Comparison of ENCODE assay signal across 8 mouse cellular contexts in genomic region chr17:10317186-10317585, GRCm38 (mm10). TPM values are rescaled to one million over a fixed set of nuclear protein-coding genes. Genes with fewer than 3 reads are reported as not detected.
DNase-seq lines count a peak whose midpoint lies in the region; ATAC-seq and TF ChIP-seq lines count a peak whose summit lies in the region.

No protein-coding gene starts in this region.

- ATAC-seq in heart, postnatal 0 days (ENCODE audit: insufficient read depth, low read depth): no peak
- ATAC-seq in limb, embryonic 11.5 days (ENCODE audit: insufficient number of reproducible peaks, low FRiP score, low TSS enrichment, low read depth): no peak
- no peak for ATAC-seq in midbrain, embryonic 15.5 days (replicated peaks)

- 0 out of 2 replicates have a peak, but pooled peaks cover 3% of the 10 kb centered on the region for H3K36me3 ChIP-seq in heart, postnatal 0 days (replicated peaks; ENCODE audit: control insufficient read depth, insufficient read depth, low read length)
- no peaks in the 10 kb centered on the region for H3K36me3 ChIP-seq in limb, embryonic 11.5 days (ENCODE audit: control insufficient read depth, insufficient read depth, low read length)
- no peaks in the 10 kb centered on the region for H3K36me3 ChIP-seq in midbrain, embryonic 15.5 days (replicated peaks)

- WGBS in heart, postnatal 0 days: under 1% methylated on average over 4 of the region's 4 CpGs
- 14% methylated on average over 4 of the region's 4 CpGs for WGBS in limb, embryonic 11.5 days
- 0% methylated on average over 4 of the region's 4 CpGs for WGBS in midbrain, embryonic 15.5 days

- no peaks in the 10 kb centered on the region for H3K27me3 ChIP-seq in heart, postnatal 0 days (ENCODE audit: control insufficient read depth, insufficient read depth, low read length)
- H3K27me3 ChIP-seq in limb, embryonic 11.5 days (ENCODE audit: control insufficient read depth, insufficient read depth, low read length): no peaks in the 10 kb centered on the region
- H3K27me3 ChIP-seq in midbrain, embryonic 15.5 days (replicated peaks): no peaks in the 10 kb centered on the region

- TF ChIP-seq EP300 in heart, postnatal 0 days (IDR thresholded peaks at IDR 0.05; ENCODE audit: low read depth): peak; percentile 55

- DNase-seq in layer of hippocampus, adult 11-12 months (ENCODE audit: low spot score): peak; percentile 71
- no peak for DNase-seq in layer of hippocampus, postnatal 36 days
- DNase-seq in MN1 (ENCODE audit: low spot score): peak; percentile 74
- peak; percentile 81 for DNase-seq in embryo, embryonic 11 days
- DNase-seq in heart, postnatal 0 days (ENCODE audit: low spot score): peak; percentile 89
- DNase-seq in limb, embryonic 11.5 days (ENCODE audit: low spot score): peak; percentile 48
- DNase-seq in layer of hippocampus, adult 8-10 months (ENCODE audit: low spot score in 2 of 2): no peak

- peak overlapping the region; percentile 100 for H3K9ac ChIP-seq in heart, postnatal 0 days (replicated peaks; ENCODE audit: low read depth, low read length)
- H3K9ac ChIP-seq in limb, embryonic 11.5 days (ENCODE audit: low read length): peak overlapping the region; percentile 99; the same call in 1 of the 2 replicates
- peak overlapping the region; percentile 95; the same call in 1 of the 2 replicates for H3K9ac ChIP-seq in midbrain, embryonic 15.5 days

- peak overlapping the region; percentile 99 for H3K27ac ChIP-seq in heart, postnatal 0 days (ENCODE audit: low read depth)
- no peak overlapping the region for H3K27ac ChIP-seq in limb, embryonic 11.5 days (replicated peaks; ENCODE audit: low read depth, low read length)
- peak overlapping the region; percentile 98 for H3K27ac ChIP-seq in midbrain, embryonic 15.5 days

- peak overlapping the region; percentile 55 for H3K4me2 ChIP-seq in heart, postnatal 0 days (ENCODE audit: low read depth, low read length)
- peak overlapping the region; percentile 40 for H3K4me2 ChIP-seq in limb, embryonic 11.5 days (ENCODE audit: low read depth, severe bottlenecking)
- H3K4me2 ChIP-seq in midbrain, embryonic 15.5 days: peak overlapping the region; percentile 56

- TF ChIP-seq CTCF in heart, postnatal 0 days (IDR thresholded peaks at IDR 0.05; ENCODE audit: low read depth): peak; percentile 20; the same call in 1 of the 2 replicates

- H3K9me3 ChIP-seq in heart, postnatal 0 days (replicated peaks; ENCODE audit: control insufficient read depth, low read length): no peaks in the 10 kb centered on the region
- H3K9me3 ChIP-seq in limb, embryonic 11.5 days (ENCODE audit: control insufficient read depth, low read length): no peaks in the 10 kb centered on the region
- H3K9me3 ChIP-seq in midbrain, embryonic 15.5 days: no peaks in the 10 kb centered on the region

- H3K4me1 ChIP-seq in heart, postnatal 0 days (ENCODE audit: control insufficient read depth, insufficient read depth): peaks cover 18% of the 10 kb centered on the region
- peaks cover 4% of the 10 kb centered on the region; the same call in 1 of the 2 replicates for H3K4me1 ChIP-seq in limb, embryonic 11.5 days (ENCODE audit: control insufficient read depth, insufficient read depth, low read length)
- H3K4me1 ChIP-seq in midbrain, embryonic 15.5 days: peaks cover 25% of the 10 kb centered on the region

- peak overlapping the region; percentile 98 for H3K4me3 ChIP-seq in heart, postnatal 0 days (ENCODE audit: low read depth, low read length)
- H3K4me3 ChIP-seq in limb, embryonic 11.5 days (ENCODE audit: low read depth, low read length): peak overlapping the region; percentile 91
- peak overlapping the region; percentile 89 for H3K4me3 ChIP-seq in midbrain, embryonic 15.5 days

RNA-seq across cellular contexts. Expression of gene Qk, which starts 2.5 kb away (rescaled TPM):
- 100 to 1,000 TPM; 367 to 426 TPM for total RNA-seq in layer of hippocampus, postnatal 36 days (2021)
- 359 and 460 TPM in 2 replicates for total RNA-seq in heart, postnatal 0 days (2014; rRNA removed; ENCODE audit: low replicate concordance)
- 47.6 and 54.8 TPM in 2 replicates for polyA plus RNA-seq in heart, postnatal 0 days (2015; fragmentation: Nextera tagmentation; extraction: Ambion mirVana)
- polyA plus RNA-seq in limb, embryonic 11.5 days (2014; fragmentation: Nextera tagmentation; extraction: Ambion mirVana): 35.7 and 39.2 TPM in 2 replicates
- polyA plus RNA-seq in midbrain, embryonic 15.5 days (2015; fragmentation: Nextera tagmentation; extraction: Ambion mirVana): 34.5 and 39.0 TPM in 2 replicates
- 100 to 1,000 TPM; 354 to 447 (median 412) TPM for total RNA-seq in layer of hippocampus, adult 8-10 months (2022)

Comparison
In these comparisons a context has a peak if more than half of its experiments do, and no peak if none do; other contexts are left out.
1. DNase-seq: peak in layer of hippocampus, adult 11-12 months (single experiment), MN1 (single experiment), embryo, embryonic 11 days (single experiment), heart, postnatal 0 days (single experiment) and limb, embryonic 11.5 days (single experiment); none in layer of hippocampus, postnatal 36 days (0 of 2) and layer of hippocampus, adult 8-10 months (0 of 2).
2. Peak in every context shown above with its lines, with median percentiles within 50 percentile points of each other: H3K4me2 ChIP-seq, H3K4me3 ChIP-seq and H3K9ac ChIP-seq.